Mouse (Mus musculus) liver, embryonic 15.5 days (tissue): ENCODE measurements around the gene Surf4. TPM values are rescaled to one million over a fixed set of nuclear protein-coding genes. Genes with fewer than 3 reads are reported as not detected.

Experiments used
- ATAC-seq: fragments of 200-750 bp; cut with Nextera tagmentation; 2 replicates; pipeline ENCODE4 v1.8.0; 2017; ENCODE audit warnings: moderate number of reproducible peaks, mild to moderate bottlenecking, moderate library complexity; ENCODE audit not compliant: insufficient read depth
- H3K27ac ChIP-seq: fragments of 300-500 bp; sonication (generic); replicated peaks from 2 replicates; pipeline ENCODE4 v1.5.1; 2015; ENCODE audit warnings: mild to moderate bottlenecking, inconsistent platforms
- H3K27me3 ChIP-seq: fragments of 300-500 bp; sonication (generic); 2 replicates; pipeline ENCODE4 v1.6.1; 2015; ENCODE audit warnings: mild to moderate bottlenecking, inconsistent platforms
- H3K36me3 ChIP-seq: fragments of 300-500 bp; sonication (generic); replicated peaks from 2 replicates; pipeline ENCODE4 v1.6.1; 2015; ENCODE audit warnings: moderate library complexity, mild to moderate bottlenecking, inconsistent platforms
- H3K4me1 ChIP-seq: fragments of 300-500 bp; sonication (generic); replicated peaks from 2 replicates; pipeline ENCODE4 v1.6.1; 2015; ENCODE audit warnings: inconsistent platforms
- H3K4me2 ChIP-seq: fragments of 300-500 bp; sonication (generic); 2 replicates; pipeline ENCODE4 v1.6.1; 2015; ENCODE audit warnings: moderate library complexity, mild to moderate bottlenecking, inconsistent platforms
- H3K4me3 ChIP-seq: fragments of 300-500 bp; sonication (generic); replicated peaks from 2 replicates; pipeline ENCODE4 v1.5.1; 2015; ENCODE audit warnings: mild to moderate bottlenecking, inconsistent platforms
- H3K9ac ChIP-seq: fragments of 300-500 bp; sonication (generic); 2 replicates; pipeline ENCODE4 v1.6.1; 2015; ENCODE audit warnings: moderate library complexity, mild to moderate bottlenecking, inconsistent platforms
- H3K9me3 ChIP-seq: fragments of 300-500 bp; sonication (generic); replicated peaks from 2 replicates; pipeline ENCODE4 v1.6.1; 2016; ENCODE audit warnings: inconsistent platforms
- WGBS: fragments of 180-500 bp; shearing (Covaris S2); methylation state at CpG from one replicate; pipeline ENCODE4 v1.1.7; 2015; ENCODE audit warnings: mixed read lengths; ENCODE audit not compliant: insufficient replicate concordance; 5-methylcytosine and 5-hydroxymethylcytosine counted together
- polyA plus RNA-seq: library from polyadenylated mRNA; unstranded; fragments of >200 nt; fragmentation: Nextera tagmentation; extraction: Ambion mirVana; gene quantifications from 2 replicates; pipeline ENCODE4 v1.2.1, GENCODE M21; 2015

Surf4 gene
- polyA plus RNA-seq, result 118 and 129 TPM in 2 replicates

DNA sequence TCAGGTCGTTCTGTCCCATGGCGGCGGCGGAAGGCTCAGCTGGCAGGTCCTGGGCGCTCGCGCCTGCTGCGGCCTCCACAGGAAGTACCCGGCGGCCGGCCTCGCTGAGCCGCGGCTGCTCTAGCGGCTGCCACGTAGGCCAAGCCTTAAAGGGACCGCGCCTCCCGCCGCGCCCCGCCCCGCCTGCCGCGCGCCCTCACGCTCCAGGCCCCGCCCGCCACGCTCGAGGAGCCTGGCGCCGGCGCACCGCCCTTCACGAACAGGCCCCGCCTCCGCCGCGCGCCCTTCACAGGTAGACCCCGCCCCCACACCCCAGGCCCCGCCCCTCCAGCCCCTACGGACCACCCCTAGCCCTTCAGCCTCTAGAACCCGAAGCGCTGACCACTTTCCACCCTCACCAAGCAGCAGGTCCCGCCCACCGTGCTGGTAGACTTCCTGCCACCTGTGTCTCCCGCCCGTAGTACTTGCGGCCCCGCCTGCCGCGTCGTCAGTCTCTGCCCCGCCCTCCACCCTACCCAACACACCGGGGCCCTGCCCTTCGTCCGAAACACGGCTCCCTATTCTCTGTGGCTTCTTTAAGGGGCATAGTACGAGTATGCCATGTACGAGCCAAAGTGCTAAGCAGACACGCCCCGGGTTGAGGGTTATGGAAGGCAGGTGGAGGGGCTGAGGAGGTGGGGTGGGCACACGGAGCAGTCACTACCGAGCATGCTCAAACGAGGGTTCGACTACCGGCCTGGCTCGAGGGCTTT, at the start of gene Surf4, which contains the start of gene Stkld1:
TSS of gene Surf4 (minus strand) at position 625 of the 752 bp plus-strand sequence.
TSS of gene Stkld1 (plus strand) at position 744 of the 752 bp plus-strand sequence.
- peaks cover 32% of the 10 kb centered on the region for H3K36me3 ChIP-seq
- ATAC-seq, result peak; percentile 93
- H3K4me1 ChIP-seq, result peaks cover 60% of the 10 kb centered on the region
- no peaks in the 10 kb centered on the region for H3K9me3 ChIP-seq
- peak within 1 kb of the TSS; percentile 94 for H3K4me3 ChIP-seq
- H3K27me3 ChIP-seq, result no peaks in the 10 kb centered on the region
- peak within 1 kb of the TSS; percentile 94 for H3K4me2 ChIP-seq
- under 1% methylated on average over 70 of the region's 70 CpGs for WGBS
- peak within 1 kb of the TSS; percentile 99 for H3K9ac ChIP-seq
- peak within 1 kb of the TSS; percentile 84 for H3K27ac ChIP-seq

DNA sequence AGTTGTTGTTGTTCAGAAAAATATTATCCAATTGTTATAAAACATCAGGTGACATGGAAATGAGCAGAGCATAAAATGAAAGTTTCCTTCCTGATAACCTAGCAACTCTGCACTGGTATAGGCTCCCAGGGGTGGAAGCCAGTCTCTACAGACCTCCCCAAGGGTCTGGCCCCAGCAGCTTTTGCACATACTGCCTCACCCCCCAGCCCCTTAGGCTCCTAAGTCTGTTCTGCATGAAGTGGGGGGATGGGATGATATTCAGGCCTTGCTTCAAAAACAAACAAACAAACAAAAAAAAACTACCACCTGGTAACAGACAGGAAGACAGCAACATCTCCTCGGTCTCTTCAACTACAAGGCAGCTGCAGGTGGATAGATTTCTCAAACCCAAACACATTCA, 46.6 kb upstream of the Surf4 start:
- Histone ChIP-seq H3K4me1 (no peaks in the 10 kb centered on the region), H3K9ac (no peak overlapping the region), H3K27ac (no peak overlapping the region), H3K9me3 (no peaks in the 10 kb centered on the region), H3K4me3 (no peak overlapping the region), H3K4me2 (no peak overlapping the region), H3K27me3 (no peaks in the 10 kb centered on the region; the same call in none of the 2 replicates), H3K36me3 (no peaks in the 10 kb centered on the region)
- WGBS, result 46% methylated on average over 1 of the region's 1 CpGs
- ATAC-seq, result no peak

DNA sequence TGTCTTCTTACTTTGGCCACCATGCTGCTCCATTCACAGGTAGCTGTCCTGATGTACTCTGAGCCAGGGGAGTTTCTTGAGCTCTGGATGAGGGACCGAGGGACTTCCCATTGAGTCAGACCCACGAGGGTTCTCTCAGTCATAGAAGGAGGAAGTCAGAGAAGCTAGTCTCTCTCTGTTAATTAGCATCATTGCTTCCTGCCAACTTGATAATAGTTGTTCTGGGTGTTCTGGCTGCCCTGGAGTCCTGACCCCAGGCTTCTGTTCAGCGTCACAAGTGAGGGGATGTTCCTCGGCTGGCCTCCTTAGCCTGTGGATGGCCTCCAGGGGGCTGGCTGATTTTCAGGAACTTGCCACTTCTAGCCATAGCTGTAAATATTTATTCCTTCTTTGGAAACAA, 40.2 kb upstream of the Surf4 start:
- H3K27ac ChIP-seq, result 0 out of 2 replicates have a peak overlapping the region, but pooled peaks have one; percentile 9
- ATAC-seq, result no peak
- no peaks in the 10 kb centered on the region for H3K9me3 ChIP-seq
- no peaks in the 10 kb centered on the region; the same call in none of the 2 replicates for H3K27me3 ChIP-seq
- H3K4me1 ChIP-seq, result no peaks in the 10 kb centered on the region; the same call in 1 of the 2 replicates
- no peak overlapping the region for H3K4me2 ChIP-seq
- no peak overlapping the region for H3K4me3 ChIP-seq
- H3K36me3 ChIP-seq, result no peaks in the 10 kb centered on the region
- H3K9ac ChIP-seq, result no peak overlapping the region
- 11% methylated on average over 4 of the region's 4 CpGs for WGBS

DNA sequence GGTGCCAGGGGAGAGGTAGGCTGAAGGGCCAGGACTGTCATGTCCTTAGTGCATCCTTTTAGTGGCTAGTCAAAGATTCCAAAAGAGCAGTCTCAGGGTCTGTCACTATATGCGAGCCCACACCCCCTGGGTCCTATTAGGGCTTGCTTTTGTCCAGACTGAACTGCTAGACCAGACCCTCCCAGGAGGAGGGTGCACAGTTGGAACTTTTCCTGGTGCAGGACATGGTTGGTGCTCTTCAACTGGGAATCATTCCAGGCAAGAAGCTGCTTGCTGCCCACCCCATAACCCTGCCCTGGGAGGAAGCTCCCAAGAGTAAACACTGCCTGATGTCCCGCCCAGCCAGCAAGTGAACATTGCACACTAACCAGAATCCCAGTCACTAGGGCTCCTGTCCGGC, 39.4 kb upstream of the Surf4 start, which contains the start of gene Adamts13:
TSS of gene Adamts13 (plus strand) at position 301 of the 400 bp plus-strand sequence.
- Histone ChIP-seq H3K27ac (0 out of 2 replicates have a peak within 1 kb of the TSS, but pooled peaks have one; percentile 9), H3K36me3 (no peaks in the 10 kb centered on the region), H3K9me3 (no peaks in the 10 kb centered on the region), H3K4me2 (no peak within 1 kb of the TSS), H3K27me3 (no peaks in the 10 kb centered on the region; the same call in 1 of the 2 replicates), H3K4me3 (no peak within 1 kb of the TSS), H3K9ac (no peak within 1 kb of the TSS), H3K4me1 (no peaks in the 10 kb centered on the region; the same call in 1 of the 2 replicates)
- peak; percentile 34; the same call in 1 of the 2 replicates for ATAC-seq
- 29% methylated on average over 3 of the region's 3 CpGs for WGBS

DNA sequence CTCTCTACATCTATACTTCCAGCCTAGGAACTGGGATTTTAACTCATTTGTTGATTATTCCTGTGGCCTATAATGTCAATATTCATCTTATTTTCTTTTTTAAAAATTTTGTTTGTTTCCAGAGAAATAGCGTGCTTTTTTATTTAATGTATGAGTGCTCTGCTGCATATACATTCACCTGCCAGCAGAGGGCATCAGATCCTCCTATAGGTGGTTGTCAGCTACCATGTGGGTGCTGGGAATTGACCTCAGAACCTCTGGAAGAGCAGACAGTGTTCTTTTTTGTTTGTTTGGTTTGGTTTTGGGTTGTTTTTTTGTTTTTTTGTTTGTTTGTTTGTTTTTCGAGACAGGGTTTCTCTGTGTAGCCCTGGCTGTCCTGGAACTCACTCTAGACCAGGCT, 33.5 kb upstream of the Surf4 start:
- peaks cover 1% of the 10 kb centered on the region for H3K36me3 ChIP-seq
- H3K4me3 ChIP-seq, result no peak overlapping the region
- 62% methylated on average over 2 of the region's 2 CpGs for WGBS
- H3K4me1 ChIP-seq, result peaks cover 22% of the 10 kb centered on the region
- no peaks in the 10 kb centered on the region for H3K9me3 ChIP-seq
- H3K9ac ChIP-seq, result no peak overlapping the region
- ATAC-seq, result no peak
- no peak overlapping the region for H3K27ac ChIP-seq
- H3K27me3 ChIP-seq, result no peaks in the 10 kb centered on the region
- no peak overlapping the region for H3K4me2 ChIP-seq

DNA sequence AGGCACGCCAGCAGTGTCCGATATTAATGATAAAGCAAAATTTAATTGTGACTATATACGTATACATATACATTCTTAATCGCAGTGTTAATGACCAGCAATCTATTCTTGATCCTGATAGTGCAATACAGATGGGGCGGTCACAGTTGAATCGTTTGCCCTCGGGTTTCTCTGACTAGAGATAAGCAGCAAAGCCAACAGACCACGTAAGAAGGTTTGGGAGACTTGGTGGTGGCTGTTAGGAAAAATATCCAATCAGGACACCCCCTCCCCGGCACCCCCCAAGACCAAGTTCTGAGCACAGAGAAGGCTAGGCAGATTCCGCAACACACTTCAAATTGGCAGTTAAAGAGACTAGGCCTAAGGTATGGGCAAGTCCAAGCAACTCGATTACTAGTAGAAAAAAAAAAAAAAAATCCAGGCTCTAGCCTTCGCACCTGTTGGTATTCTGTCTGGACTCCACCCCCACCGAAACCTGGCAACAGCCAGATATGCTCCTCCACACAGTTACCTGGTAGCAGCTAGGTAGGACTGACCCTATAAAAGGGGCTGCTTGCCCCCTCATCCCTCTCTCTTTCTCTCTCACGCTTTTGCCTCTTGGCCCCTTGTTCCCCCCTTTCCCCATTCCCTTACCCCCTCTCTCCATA, 31.1 kb upstream of the Surf4 start:
- peak overlapping the region; percentile 82 for H3K4me2 ChIP-seq
- H3K9ac ChIP-seq, result peak overlapping the region; percentile 82
- no peaks in the 10 kb centered on the region for H3K9me3 ChIP-seq
- peaks cover 31% of the 10 kb centered on the region for H3K4me1 ChIP-seq
- 15% methylated on average over 14 of the region's 14 CpGs for WGBS
- H3K27ac ChIP-seq, result peak overlapping the region; percentile 96
- H3K27me3 ChIP-seq, result no peaks in the 10 kb centered on the region
- H3K36me3 ChIP-seq, result peaks cover 22% of the 10 kb centered on the region
- H3K4me3 ChIP-seq, result peak overlapping the region; percentile 83
- ATAC-seq, result peak; percentile 19

DNA sequence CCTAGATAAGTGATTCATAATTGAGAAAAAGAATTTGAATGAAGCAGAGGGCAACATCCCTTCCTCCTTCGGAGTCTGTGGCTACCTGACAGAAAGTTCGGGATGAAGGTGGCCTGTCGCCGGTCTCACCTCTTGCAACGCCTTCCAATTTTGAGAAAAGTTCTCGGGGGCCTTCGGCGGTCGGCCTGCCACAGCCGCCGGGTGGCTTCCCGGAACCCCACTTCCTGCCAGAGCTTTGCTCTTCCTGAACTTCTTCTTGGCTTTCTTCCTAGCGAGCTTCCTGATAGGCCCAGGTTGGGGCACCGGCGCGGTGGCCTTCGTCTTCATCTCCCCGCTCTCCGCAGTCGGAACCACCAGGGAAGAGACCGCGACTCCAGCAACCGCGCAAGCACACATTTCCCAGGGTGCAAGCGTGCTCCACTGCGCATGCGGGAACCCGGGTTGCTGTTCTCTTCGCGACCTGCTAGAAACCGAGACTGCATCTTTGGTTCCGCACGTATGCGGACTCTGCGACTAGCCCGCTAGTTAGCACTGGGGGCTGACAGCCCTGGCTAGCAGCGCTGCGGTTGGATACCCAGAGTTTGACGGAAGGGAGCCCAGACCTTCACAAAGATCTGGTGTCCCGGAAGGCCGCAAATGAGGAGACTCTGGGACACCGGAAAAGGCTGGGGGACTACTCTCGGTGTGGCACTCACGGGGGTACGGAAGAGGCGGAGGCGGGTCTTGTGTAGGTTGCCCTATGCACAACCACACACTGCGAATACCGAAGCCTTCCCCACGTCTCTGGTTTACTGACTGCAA, 30.4 kb upstream of the Surf4 start, which contains the start of gene Rexo4:
TSS of gene Rexo4 (minus strand) at position 464 of the 801 bp plus-strand sequence.
- WGBS, result under 1% methylated on average over 50 of the region's 50 CpGs

DNA sequence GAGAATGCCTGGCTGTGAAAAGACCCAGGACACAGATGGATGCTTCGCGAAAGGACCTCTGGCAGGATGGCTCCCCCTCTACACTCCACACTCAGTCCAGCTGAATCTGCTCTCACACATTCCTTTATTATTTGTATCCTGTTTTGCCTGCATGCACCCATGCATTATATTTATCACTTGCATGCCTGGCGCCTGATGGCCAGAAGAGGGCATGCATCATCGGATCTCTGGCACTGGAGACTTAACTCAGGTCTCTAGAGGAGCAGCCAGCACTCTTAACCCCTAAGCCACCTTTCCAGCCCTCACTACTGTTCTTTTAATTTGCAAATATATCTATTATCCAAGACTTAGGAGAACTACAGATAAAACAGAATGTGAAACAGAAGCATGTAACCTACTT, 27.0 kb upstream of the Surf4 start:
- ATAC-seq, result no peak

More for the DNA sequence above, 30.4 kb upstream of the Surf4 start, which contains the start of gene Rexo4:
- Histone ChIP-seq H3K27me3 (no peaks in the 10 kb centered on the region), H3K4me2 (peak within 1 kb of the TSS; percentile 82), H3K27ac (peak within 1 kb of the TSS; percentile 96), H3K4me3 (peak within 1 kb of the TSS; percentile 83), H3K36me3 (peaks cover 26% of the 10 kb centered on the region), H3K4me1 (peaks cover 31% of the 10 kb centered on the region), H3K9me3 (no peaks in the 10 kb centered on the region), H3K9ac (peak within 1 kb of the TSS; percentile 82)
- ATAC-seq, result peak; percentile 93

DNA sequence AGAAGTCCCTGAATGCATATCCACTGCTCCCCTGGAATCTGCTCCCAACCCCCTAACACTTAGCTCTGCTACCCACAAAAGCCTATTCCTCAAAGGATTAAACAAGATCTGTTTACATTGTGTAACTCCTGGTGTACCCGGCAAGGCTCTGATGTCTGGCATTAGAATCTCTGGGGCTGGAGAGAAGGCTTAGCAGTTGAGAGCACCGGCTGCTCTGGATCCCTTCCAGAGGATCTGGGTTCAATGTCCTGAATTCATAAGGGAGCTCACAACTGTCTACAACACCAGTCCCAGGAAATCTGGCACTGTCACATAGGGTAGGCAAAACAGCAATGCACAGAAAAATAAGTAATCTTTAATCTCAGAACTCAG, 23.7 kb upstream of the Surf4 start:
- Histone ChIP-seq H3K27ac (peak overlapping the region; percentile 45), H3K4me1 (peaks cover 15% of the 10 kb centered on the region), H3K27me3 (no peaks in the 10 kb centered on the region), H3K9ac (no peak overlapping the region), H3K36me3 (peaks cover 91% of the 10 kb centered on the region), H3K4me2 (no peak overlapping the region), H3K9me3 (no peaks in the 10 kb centered on the region), H3K4me3 (no peak overlapping the region)
- ATAC-seq, result peak; percentile 40
- 77% methylated on average over 2 of the region's 2 CpGs for WGBS

More for the DNA sequence above, 27.0 kb upstream of the Surf4 start:
- peaks cover 35% of the 10 kb centered on the region for H3K4me1 ChIP-seq
- H3K36me3 ChIP-seq, result peaks cover 59% of the 10 kb centered on the region
- no peak overlapping the region for H3K9ac ChIP-seq
- H3K4me3 ChIP-seq, result no peak overlapping the region
- WGBS, result 68% methylated on average over 4 of the region's 4 CpGs
- no peaks in the 10 kb centered on the region for H3K27me3 ChIP-seq
- H3K9me3 ChIP-seq, result no peaks in the 10 kb centered on the region
- no peak overlapping the region for H3K27ac ChIP-seq
- H3K4me2 ChIP-seq, result no peak overlapping the region

DNA sequence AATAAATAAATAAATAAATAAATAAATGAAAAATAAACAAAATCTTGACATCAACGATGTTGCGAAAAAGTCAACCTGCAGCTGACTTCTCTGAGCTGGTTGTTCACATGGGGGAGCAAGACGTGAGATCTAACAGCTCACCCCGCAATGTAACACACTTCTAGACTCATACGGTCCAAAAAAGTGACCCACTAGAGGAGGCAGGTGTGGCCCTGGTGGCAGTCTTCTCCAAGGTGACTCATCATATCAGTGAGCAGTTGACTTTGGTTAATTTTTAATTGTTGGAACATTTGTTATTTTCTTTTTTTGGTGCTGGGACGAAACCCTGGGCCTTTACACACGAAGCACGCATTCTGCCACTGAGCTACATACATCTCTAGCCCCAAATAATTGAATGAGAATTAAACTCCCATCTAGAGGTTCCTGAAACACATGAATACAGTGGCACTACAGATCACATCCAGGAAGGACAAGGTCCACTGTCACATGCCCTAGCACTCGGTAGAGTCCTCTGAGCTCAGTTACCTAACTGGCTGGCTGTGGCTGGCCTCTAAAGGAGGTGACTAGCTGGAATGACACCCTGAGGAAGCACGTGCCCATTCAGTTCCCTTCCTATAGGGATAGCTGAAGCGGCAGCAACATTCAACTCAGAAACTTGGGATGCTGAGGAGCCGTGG, 23.2 kb upstream of the Surf4 start:
- ATAC-seq, result peak; percentile 72
- Histone ChIP-seq H3K27me3 (no peaks in the 10 kb centered on the region), H3K4me1 (peaks cover 10% of the 10 kb centered on the region), H3K9me3 (no peaks in the 10 kb centered on the region), H3K36me3 (peaks cover 92% of the 10 kb centered on the region), H3K4me2 (no peak overlapping the region), H3K4me3 (no peak overlapping the region), H3K27ac (peak overlapping the region; percentile 45), H3K9ac (no peak overlapping the region)
- WGBS, result 76% methylated on average over 12 of the region's 12 CpGs
